Mouse (Mus musculus) liver, embryonic 11.5 days (tissue): ENCODE results near the gene C4bp. TPM values are rescaled to one million over a fixed set of nuclear protein-coding genes. Genes with fewer than 3 reads are reported as not detected.
A peak's percentile ranks its signal among the peaks of the same experiment; 100 is the strongest.
"Not testable (repeated sequence)": the region's sequence is repeated elsewhere in the genome, so short reads cannot be mapped to it uniquely, and the experiment has no call there.

Experiments
- ATAC-seq: fragments of 200-750 bp; cut with Nextera tagmentation; replicated peaks from 2 replicates; pipeline ENCODE4 v1.8.0; 2017; ENCODE audit warnings: moderate number of reproducible peaks, mild to moderate bottlenecking, moderate TSS enrichment, moderate library complexity; ENCODE audit not compliant: low FRiP score
- DNase-seq: peaks from one replicate; pipeline ENCODE4 v3.0.0-alpha.2; 2017; ENCODE audit warnings: low spot score
- H3K27ac ChIP-seq: fragments of 300-500 bp; sonication (generic); 2 replicates; pipeline ENCODE4 v1.5.1; 2014; ENCODE audit warnings: mild to moderate bottlenecking, low read depth, low read length, control low read depth
- H3K27me3 ChIP-seq: fragments of 300-500 bp; sonication (generic); replicated peaks from 2 replicates; pipeline ENCODE4 v1.6.1; 2014; ENCODE audit warnings: low read length, mixed read lengths; ENCODE audit not compliant: control insufficient read depth, insufficient read depth
- H3K36me3 ChIP-seq: fragments of 300-500 bp; sonication (generic); 2 replicates; pipeline ENCODE4 v1.6.1; 2014; ENCODE audit warnings: mild to moderate bottlenecking, low read length, moderate library complexity, mixed read lengths; ENCODE audit not compliant: control insufficient read depth, insufficient read depth
- H3K4me1 ChIP-seq: fragments of 300-500 bp; sonication (generic); replicated peaks from 2 replicates; pipeline ENCODE4 v1.6.1; 2014; ENCODE audit warnings: low read length, mixed read lengths; ENCODE audit not compliant: control insufficient read depth, insufficient read depth
- H3K4me2 ChIP-seq: fragments of 300-500 bp; sonication (generic); 2 replicates; pipeline ENCODE4 v1.6.1; 2014; ENCODE audit warnings: mild to moderate bottlenecking, control low read depth, moderate library complexity
- H3K4me3 ChIP-seq: fragments of 300-500 bp; sonication (generic); 2 replicates; pipeline ENCODE4 v1.5.1; 2014; ENCODE audit warnings: low read depth, low read length, control low read depth
- H3K9ac ChIP-seq: fragments of 300-500 bp; sonication (generic); 2 replicates; pipeline ENCODE4 v1.6.1; 2014; ENCODE audit warnings: low read depth, low read length, control low read depth
- H3K9me3 ChIP-seq: fragments of 300-500 bp; sonication (generic); 2 replicates; pipeline ENCODE4 v1.6.1; 2016; ENCODE audit warnings: low read length, inconsistent platforms, mixed read lengths; ENCODE audit not compliant: control insufficient read depth
- WGBS: fragments of 180-500 bp; shearing (Covaris S2); extraction: QIAGEN DNeasy Blood & Tissue Kit; methylation state at CpG from one replicate; pipeline ENCODE4 v1.1.7; 2014; 5-methylcytosine and 5-hydroxymethylcytosine counted together
- polyA plus RNA-seq: library from polyadenylated mRNA; unstranded; fragments of >200 nt; fragmentation: Nextera tagmentation; extraction: Ambion mirVana; gene quantifications from 2 replicates; pipeline ENCODE4 v1.2.1, GENCODE M21; 2014

C4bp gene
- polyA plus RNA-seq, 1 experiment from 2014 or later = 0.47 TPM

DNA sequence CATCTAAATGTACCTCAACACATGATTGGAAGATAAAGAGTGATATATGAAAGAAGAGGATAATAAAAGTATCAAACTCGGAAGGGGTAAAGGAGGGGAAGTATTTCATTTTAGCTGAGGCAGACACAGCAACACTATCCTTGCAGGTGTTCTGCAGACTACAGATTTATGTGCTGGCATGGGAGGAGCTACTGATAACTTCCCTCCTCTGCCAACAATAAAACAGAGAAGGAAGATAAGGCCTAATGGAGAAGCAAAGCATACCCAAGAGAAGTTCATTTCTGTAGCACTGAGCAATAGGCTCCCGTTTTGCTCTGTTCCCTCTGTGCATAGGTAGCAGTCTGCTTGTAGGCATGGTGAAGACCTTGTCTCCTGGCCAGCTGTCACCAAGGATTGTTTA lies 19.6 kb upstream of the C4bp start:
- no peak overlapping the region for H3K4me2 ChIP-seq
- H3K4me1 ChIP-seq = no peaks in the 10 kb centered on the region
- no peak overlapping the region for H3K9ac ChIP-seq
- ATAC-seq (no peak), DNase-seq (no peak)
- WGBS = 59% methylated on average over 2 of the region's 2 CpGs
- no peaks in the 10 kb centered on the region for H3K9me3 ChIP-seq
- no peak overlapping the region for H3K27ac ChIP-seq
- H3K36me3 ChIP-seq = no peaks in the 10 kb centered on the region
- H3K4me3 ChIP-seq = no peak overlapping the region
- H3K27me3 ChIP-seq = no peaks in the 10 kb centered on the region

DNA sequence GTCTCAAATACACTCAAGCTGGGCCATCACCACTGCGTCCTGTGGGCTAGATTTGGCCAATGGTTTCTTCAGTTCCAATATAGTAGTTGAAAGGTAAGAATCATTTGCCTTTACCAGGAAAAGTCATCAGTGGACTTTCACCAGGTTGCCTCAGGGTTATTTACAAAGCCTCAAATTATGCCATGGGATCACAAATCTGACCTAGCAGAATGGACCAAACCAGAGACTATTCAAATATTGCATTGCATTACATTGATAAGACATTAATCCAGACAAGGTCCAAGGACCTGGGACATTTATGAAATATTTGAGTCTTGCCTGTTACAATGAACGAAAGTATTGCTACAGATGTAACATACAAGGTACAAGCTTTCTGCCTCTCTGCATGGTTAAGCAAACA lies 17.1 kb upstream of the C4bp start:
- 86% methylated on average over 2 of the region's 2 CpGs for WGBS
- Histone ChIP-seq H3K27me3 (no peaks in the 10 kb centered on the region), H3K36me3 (no peaks in the 10 kb centered on the region), H3K9ac (no peak overlapping the region), H3K4me3 (no peak overlapping the region), H3K9me3 (no peaks in the 10 kb centered on the region), H3K27ac (no peak overlapping the region), H3K4me1 (no peaks in the 10 kb centered on the region), H3K4me2 (no peak overlapping the region)
- no peak for DNase-seq
- ATAC-seq = no peak

DNA sequence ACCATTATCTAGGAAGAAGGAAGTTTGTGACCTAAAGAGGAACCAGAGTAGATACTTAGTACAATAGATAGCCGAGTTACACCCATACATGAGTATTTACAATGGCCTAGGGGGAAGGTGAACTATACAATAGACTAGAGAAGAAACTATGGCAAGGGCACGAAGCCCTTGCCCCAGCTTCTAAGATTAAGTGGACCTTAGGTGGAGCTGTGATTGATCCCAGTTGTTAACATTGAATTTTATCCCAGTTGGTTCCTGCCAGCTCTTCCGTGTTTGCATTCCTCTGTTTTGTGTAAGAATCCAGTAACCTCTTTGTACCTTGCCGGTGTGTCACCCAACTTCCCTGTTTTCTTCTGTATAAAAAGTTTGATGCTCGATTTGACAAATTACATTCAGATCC lies 2.1 kb upstream of the C4bp start:
- not testable (repeated sequence) for H3K4me3 ChIP-seq, ATAC-seq, H3K27me3 ChIP-seq, H3K4me1 ChIP-seq, H3K9ac ChIP-seq, H3K27ac ChIP-seq, DNase-seq, H3K36me3 ChIP-seq, H3K4me2 ChIP-seq, H3K9me3 ChIP-seq
- 76% methylated on average over 5 of the region's 5 CpGs for WGBS

DNA sequence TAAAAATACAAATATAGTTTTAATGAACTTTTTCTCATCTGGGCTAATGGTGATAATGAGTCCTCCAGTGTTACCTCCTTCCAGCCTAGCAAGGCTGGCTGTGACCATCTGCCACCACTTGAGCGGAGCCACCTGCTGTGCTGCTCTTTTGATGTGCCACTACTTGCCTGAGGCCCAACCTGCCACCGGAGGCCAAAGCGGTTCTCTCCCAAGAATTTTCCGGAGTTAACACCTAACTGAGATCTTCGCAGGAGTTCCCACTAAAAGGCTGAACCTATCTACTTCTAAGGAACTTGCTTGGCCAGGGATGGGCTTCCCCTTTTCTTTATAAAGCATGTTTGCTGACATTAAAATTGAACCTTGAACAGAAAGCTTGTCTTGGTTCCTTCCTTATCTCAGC lies 1.8 kb downstream of the C4bp start:
- WGBS = 43% methylated on average over 5 of the region's 5 CpGs
- ATAC-seq, H3K4me2 ChIP-seq, H3K27ac ChIP-seq, H3K9ac ChIP-seq, DNase-seq, H3K4me1 ChIP-seq, H3K4me3 ChIP-seq, H3K36me3 ChIP-seq, H3K27me3 ChIP-seq, H3K9me3 ChIP-seq: not testable (repeated sequence)

DNA sequence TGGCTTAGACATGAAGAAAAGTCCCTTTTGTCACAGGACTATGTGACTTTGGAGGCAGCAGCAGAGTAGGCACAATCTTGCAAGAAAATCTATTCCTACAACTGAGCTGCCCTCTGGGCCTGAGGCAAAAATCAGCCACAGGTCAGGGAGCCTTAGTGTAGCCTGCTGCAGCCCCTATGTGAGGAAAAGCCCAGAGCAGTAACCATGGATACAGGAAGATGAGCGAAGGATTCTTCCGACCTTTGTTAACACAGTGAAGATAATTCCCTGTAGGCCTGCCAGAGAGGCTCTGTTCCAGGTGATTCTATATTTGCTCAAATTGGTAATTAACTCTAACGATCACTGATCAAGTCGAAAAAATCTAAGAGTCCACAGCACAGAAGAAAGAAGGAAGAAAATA lies 17.3 kb downstream of the C4bp start:
- Histone ChIP-seq H3K27ac (no peak overlapping the region), H3K36me3 (no peaks in the 10 kb centered on the region), H3K4me1 (no peaks in the 10 kb centered on the region), H3K4me2 (no peak overlapping the region), H3K27me3 (no peaks in the 10 kb centered on the region), H3K9me3 (no peaks in the 10 kb centered on the region), H3K9ac (no peak overlapping the region), H3K4me3 (no peak overlapping the region)
- no peak for DNase-seq
- no peak for ATAC-seq
- 61% methylated on average over 4 of the region's 4 CpGs for WGBS

DNA sequence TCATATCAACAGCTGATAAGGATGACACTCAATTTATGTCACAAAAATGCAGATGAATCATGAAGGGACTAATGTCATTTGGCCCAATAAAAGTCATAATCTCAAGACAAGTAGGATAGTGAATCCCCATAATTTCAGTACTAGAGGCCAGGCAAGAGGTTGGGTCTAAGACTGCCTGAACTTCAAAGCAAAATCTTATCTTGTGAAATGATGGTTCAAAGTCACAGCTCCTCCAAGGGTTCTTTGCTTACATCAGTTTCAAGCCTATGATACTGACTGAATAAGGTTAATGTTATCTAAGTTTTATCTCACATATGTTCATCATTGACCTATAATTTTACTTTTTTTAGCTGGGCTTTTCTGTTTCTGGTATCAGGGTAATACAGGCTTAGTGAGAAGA lies 20.5 kb downstream of the C4bp start:
- no peak overlapping the region for H3K4me2 ChIP-seq
- no peaks in the 10 kb centered on the region for H3K36me3 ChIP-seq

DNA sequence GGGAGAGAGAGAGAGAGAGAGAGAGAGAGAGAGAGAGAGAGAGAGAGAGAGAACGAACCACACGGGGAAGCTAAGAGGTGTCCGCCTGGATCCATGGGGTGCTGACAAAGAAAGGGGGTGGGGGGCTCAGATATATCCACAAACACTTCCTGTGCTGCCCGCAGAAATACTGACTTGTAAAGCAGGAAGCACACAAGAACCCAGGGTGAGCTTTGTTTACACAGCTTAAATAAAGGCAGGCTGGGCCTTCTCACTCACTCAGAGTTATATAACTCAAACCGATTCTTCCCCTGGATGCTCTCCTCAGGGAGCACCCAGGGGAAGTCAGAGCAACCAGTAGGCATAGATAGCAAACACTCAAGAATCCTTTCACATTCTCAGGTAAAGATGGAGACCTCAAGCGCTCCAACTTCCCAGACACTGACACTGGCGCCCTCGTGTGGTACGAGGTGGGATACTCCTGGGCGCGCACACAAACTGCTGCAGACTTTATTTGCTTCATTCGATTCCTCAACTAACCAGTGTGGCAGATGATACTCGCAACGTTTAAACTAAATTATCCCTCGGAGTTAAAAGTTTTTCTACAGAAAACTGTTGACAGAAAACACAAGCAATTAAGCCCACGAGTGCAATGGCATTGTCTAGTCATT lies 27.5 kb downstream of the C4bp start:
- DNase-seq (peak; percentile 68), ATAC-seq (peak; percentile 39; the same call in 1 of the 2 replicates)
- Histone ChIP-seq H3K27ac (no peak overlapping the region), H3K36me3 (no peaks in the 10 kb centered on the region), H3K4me3 (no peak overlapping the region), H3K9ac (no peak overlapping the region), H3K9me3 (no peaks in the 10 kb centered on the region), H3K4me2 (0 out of 2 replicates have a peak overlapping the region, but pooled peaks have one; percentile 31), H3K27me3 (no peaks in the 10 kb centered on the region), H3K4me1 (no peaks in the 10 kb centered on the region)
- 20% methylated on average over 16 of the region's 16 CpGs for WGBS

More for the DNA sequence above, 20.5 kb downstream of the C4bp start:
- no peak overlapping the region for H3K27ac ChIP-seq
- no peak for DNase-seq
- H3K27me3 ChIP-seq = no peaks in the 10 kb centered on the region
- no peak overlapping the region for H3K4me3 ChIP-seq
- H3K9me3 ChIP-seq = no peaks in the 10 kb centered on the region
- H3K9ac ChIP-seq = no peak overlapping the region
- ATAC-seq = no peak
- H3K4me1 ChIP-seq = no peaks in the 10 kb centered on the region

DNA sequence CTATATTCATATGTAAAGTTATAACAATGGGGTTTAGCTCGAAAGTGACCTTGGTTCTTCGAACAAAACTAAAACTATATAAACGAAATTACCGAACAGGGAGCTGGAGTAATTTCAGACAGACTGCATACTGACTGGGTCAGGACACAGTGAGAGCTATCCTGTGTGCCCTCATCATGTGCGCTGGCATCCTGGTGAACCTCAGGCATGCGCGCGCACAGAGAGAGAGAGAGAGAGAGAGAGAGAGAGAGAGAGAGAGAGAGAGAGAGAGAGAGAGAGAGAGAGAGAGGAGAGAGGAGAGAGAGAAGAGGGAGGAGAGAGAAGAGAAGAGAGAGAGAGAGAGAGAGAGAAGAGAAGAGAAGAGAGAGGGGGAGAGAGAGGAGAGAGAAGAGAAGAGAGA lies 28.1 kb downstream of the C4bp start:
- H3K4me2 ChIP-seq = no peak overlapping the region
- no peak overlapping the region for H3K4me3 ChIP-seq
- no peak overlapping the region for H3K9ac ChIP-seq
- H3K4me1 ChIP-seq = no peaks in the 10 kb centered on the region
- H3K36me3 ChIP-seq = no peaks in the 10 kb centered on the region
- H3K27ac ChIP-seq = no peak overlapping the region
- DNase-seq (no peak), ATAC-seq (no peak)
- WGBS = 82% methylated on average over 8 of the region's 8 CpGs
- H3K9me3 ChIP-seq = no peaks in the 10 kb centered on the region
- no peaks in the 10 kb centered on the region for H3K27me3 ChIP-seq

DNA sequence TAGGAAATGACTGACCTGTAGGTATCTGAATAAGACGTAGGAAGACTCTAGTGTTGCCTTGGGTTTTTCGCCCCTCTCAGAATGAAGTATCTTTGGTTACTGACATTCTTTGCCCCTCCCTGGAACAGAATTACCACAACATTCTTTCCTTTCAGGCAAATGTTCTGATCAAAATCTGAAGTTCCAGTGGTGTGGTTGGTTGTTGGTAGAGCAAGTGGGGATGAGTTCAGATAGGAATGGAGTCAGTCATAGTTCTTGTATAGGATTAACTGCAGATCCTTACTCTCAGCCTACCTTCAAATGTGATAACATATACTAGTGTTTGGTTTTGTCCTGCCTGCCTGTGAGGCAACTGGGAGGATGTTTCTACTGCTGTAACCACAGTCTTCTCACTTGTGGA lies 31.9 kb downstream of the C4bp start, which contains the start of gene Zp3r:
Gene Zp3r, minus strand, starts transcription at position 101 of the 400 bp plus-strand sequence.
- no peaks in the 10 kb centered on the region for H3K4me1 ChIP-seq

More for the DNA sequence above, 31.9 kb downstream of the C4bp start, which contains the start of gene Zp3r:
- no peaks in the 10 kb centered on the region for H3K36me3 ChIP-seq
- no peak within 1 kb of the TSS for H3K4me3 ChIP-seq
- H3K27ac ChIP-seq = no peak within 1 kb of the TSS
- WGBS = 82% methylated on average over 2 of the region's 2 CpGs
- no peaks in the 10 kb centered on the region for H3K9me3 ChIP-seq
- H3K4me2 ChIP-seq = no peak within 1 kb of the TSS
- H3K27me3 ChIP-seq = no peaks in the 10 kb centered on the region
- no peak within 1 kb of the TSS for H3K9ac ChIP-seq
- ATAC-seq (no peak), DNase-seq (no peak)
